Mouse (Mus musculus): Measurements from ENCODE around the gene Rrm2.

- peak; percentile 16; the same call in 1 of the 2 replicates for TF ChIP-seq CTCF (IDR thresholded peaks at IDR 0.05)
- TF ChIP-seq EP300 (IDR thresholded peaks at IDR 0.05) = no peak
These were observed 10.4 kb upstream of the Rrm2 start for GRCm38 (mm10) chr12:24697484-24698204.
